Mouse (Mus musculus) bone marrow, adult 2 months (tissue): ENCODE measurements around the gene Gm11127.

Source experiments
- CTCF ChIP-seq: fragments of 200-500 bp; IDR thresholded peaks from 2 replicates; pipeline ENCODE4 v1.5.1; 2011; ENCODE audit warnings: low read length, control low read depth; ENCODE audit not compliant: control insufficient read depth, insufficient read depth
- POLR2A ChIP-seq: fragments of 200-500 bp; IDR thresholded peaks from 2 replicates; pipeline ENCODE4 v1.6.1; 2011; ENCODE audit warnings: low read depth, mild to moderate bottlenecking, control low read depth, low read length, borderline replicate concordance; ENCODE audit not compliant: control insufficient read depth

DNA sequence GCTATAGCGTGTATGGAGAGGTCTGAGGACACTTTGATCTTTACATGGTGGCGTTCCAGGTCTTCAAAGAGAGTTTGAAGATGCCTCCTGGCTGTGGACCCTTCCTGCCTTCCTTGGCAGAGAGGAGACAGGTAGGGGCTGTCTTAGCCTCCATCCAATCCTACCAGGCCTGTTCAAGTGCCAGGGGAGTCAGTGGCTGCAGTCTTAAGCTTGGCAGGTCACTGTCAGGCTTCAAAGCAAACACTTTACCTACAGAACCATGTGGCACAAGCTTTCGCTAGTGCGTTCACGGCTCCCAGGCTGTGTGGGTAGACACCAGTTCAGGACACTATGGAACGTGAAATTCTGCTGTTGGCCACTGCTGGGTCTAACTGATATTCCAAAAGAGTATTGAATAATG lies 35.2 kb downstream of the Gm11127 start:
- TF ChIP-seq POLR2A (no peak), CTCF (no peak)
